Mouse (Mus musculus) lung, embryonic 16.5 days (tissue): Measurements from ENCODE around the gene Rab3d. TPM values are rescaled to one million over a fixed set of nuclear protein-coding genes. Genes with fewer than 3 reads are reported as not detected.
"Not testable (repeated sequence)": the region's sequence is repeated elsewhere in the genome, so short reads cannot be mapped to it uniquely, and the experiment has no call there.

Experiments
- ATAC-seq: fragments of 200-750 bp; cut with Nextera tagmentation; 2 replicates; pipeline ENCODE4 v1.8.0; 2017; ENCODE audit warnings: low read depth, mild to moderate bottlenecking, moderate library complexity
- H3K27ac ChIP-seq: fragments of 300-500 bp; sonication (generic); 2 replicates; pipeline ENCODE4 v1.5.1; 2014; ENCODE audit warnings: mild to moderate bottlenecking, control low read depth, low read length
- H3K27me3 ChIP-seq: fragments of 300-500 bp; sonication (generic); 2 replicates; pipeline ENCODE4 v1.6.1; 2014; ENCODE audit warnings: low read depth, low read length, mixed read lengths; ENCODE audit not compliant: control insufficient read depth, insufficient read depth
- H3K36me3 ChIP-seq: fragments of 300-500 bp; sonication (generic); 2 replicates; pipeline ENCODE4 v1.6.1; 2014; ENCODE audit warnings: low read length; ENCODE audit not compliant: control insufficient read depth, insufficient read depth
- H3K4me1 ChIP-seq: fragments of 300-500 bp; sonication (generic); replicated peaks from 2 replicates; pipeline ENCODE4 v1.6.1; 2014; ENCODE audit warnings: low read length, mixed read lengths; ENCODE audit not compliant: control insufficient read depth, insufficient read depth
- H3K4me2 ChIP-seq: fragments of 300-500 bp; sonication (generic); 2 replicates; pipeline ENCODE4 v1.6.1; 2014; ENCODE audit warnings: low read depth, low read length, control low read depth
- H3K4me3 ChIP-seq: fragments of 300-500 bp; sonication (generic); 2 replicates; pipeline ENCODE4 v1.5.1; 2014; ENCODE audit warnings: mild to moderate bottlenecking, low read length, control low read depth
- H3K9ac ChIP-seq: fragments of 300-500 bp; sonication (generic); 2 replicates; pipeline ENCODE4 v1.6.1; 2014; ENCODE audit warnings: low read length, control low read depth
- H3K9me3 ChIP-seq: fragments of 300-500 bp; sonication (generic); 2 replicates; pipeline ENCODE4 v1.6.1; 2016; ENCODE audit warnings: low read length; ENCODE audit not compliant: control insufficient read depth
- WGBS: fragments of 180-500 bp; shearing (Covaris S2); extraction: QIAGEN DNeasy Blood & Tissue Kit; methylation state at CpG from one replicate; pipeline ENCODE4 v1.1.7; 2014; 5-methylcytosine and 5-hydroxymethylcytosine counted together
- polyA plus RNA-seq: library from polyadenylated mRNA; unstranded; fragments of >200 nt; fragmentation: Nextera tagmentation; extraction: Ambion mirVana; gene quantifications from 2 replicates; pipeline ENCODE4 v1.2.1, GENCODE M21; 2015

Rab3d gene
- polyA plus RNA-seq, 1 experiment from 2014 or later: 20.9 TPM

DNA sequence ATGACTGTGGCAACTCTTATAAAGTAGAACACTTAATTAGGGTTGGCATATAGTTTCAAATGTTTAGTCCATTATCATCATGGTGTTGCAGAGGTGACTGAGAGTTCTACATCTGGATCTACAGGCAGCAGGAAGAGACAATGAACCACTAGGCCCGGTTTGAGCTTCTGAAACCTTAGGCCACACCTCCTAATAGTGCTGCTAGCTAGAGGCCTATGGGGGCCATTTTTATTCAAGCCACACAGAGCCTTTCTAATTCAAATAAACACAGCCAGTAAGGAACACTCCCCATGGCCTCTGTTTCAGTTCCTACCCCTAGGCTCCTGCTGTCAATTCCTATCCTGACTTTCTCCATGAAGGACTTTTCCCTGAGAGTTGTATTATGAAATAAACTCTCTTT lies 55.8 kb downstream of the Rab3d start:
- ATAC-seq: no peak
- Histone ChIP-seq H3K36me3 (no peaks in the 10 kb centered on the region), H3K4me1 (peaks cover 4% of the 10 kb centered on the region), H3K9me3 (no peaks in the 10 kb centered on the region; the same call in 1 of the 2 replicates), H3K4me3 (no peak overlapping the region), H3K4me2 (no peak overlapping the region), H3K9ac (no peak overlapping the region), H3K27me3 (no peaks in the 10 kb centered on the region), H3K27ac (no peak overlapping the region)
- WGBS: 63% methylated on average over 1 of the region's 1 CpGs

DNA sequence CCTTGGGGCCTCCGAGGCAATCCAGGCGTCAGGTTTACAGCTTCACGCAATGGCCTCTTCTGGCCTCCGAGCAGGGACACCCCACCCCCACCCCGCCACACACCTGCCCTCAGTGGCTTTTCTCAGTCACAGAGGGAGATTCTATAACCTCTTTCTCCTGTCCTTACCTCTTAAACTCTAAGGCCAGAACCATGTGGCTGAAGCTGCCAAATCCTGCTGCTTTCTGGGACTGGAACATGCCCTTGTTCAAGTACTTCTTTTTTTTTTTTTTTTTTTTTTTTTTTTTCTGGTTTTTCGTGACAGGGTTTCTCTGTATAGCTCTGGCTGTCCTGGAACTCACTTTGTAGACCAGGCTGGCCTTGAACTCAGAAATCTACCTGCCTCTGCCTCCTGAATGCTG lies 57.6 kb downstream of the Rab3d start:
- not testable (repeated sequence) for H3K36me3 ChIP-seq, H3K4me1 ChIP-seq, ATAC-seq, H3K9ac ChIP-seq, H3K9me3 ChIP-seq, H3K27me3 ChIP-seq, H3K27ac ChIP-seq, H3K4me2 ChIP-seq, H3K4me3 ChIP-seq
- 51% methylated on average over 6 of the region's 6 CpGs for WGBS

DNA sequence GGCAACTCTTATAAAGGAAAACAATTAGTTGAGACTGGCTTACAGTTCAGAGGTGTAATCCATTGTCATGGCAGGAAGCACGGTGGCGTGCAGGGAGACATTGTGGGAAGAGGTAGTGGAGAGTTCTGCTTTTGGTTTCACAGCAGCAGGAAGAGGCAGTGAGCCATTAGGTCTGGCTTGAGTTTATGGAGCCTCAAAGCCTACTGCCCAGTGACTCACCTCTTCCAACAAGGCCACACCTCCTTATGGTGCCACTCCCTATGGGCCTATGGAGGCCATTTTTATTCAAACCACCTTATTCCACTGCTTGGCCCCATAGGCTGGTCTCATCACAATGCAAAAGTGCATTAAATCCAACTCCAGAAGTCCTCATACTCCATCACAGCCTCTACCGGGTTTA lies 58.4 kb downstream of the Rab3d start:
- no peak for ATAC-seq
- no peak overlapping the region for H3K27ac ChIP-seq

DNA sequence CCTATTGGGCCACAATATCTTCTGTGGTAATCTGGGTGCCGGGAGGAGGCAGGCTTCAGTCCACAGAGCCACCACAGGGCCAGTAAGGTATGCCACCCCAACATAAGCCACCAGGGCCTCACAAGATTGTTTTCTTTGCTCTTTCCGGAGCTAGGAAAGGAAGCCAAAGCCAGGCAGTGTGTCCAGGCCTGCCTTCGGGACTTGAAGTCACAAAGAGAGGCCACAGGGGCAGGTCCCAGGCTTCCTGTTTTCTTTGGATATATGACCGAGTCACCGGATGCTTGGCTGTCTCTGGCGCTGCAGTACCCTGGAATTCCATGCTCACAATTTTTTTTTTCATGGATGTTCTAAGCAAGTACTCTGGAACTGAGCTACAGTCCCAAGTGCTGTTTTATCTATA lies 59.9 kb downstream of the Rab3d start:
- no peak overlapping the region for H3K4me2 ChIP-seq
- H3K36me3 ChIP-seq: no peaks in the 10 kb centered on the region
- 0 out of 2 replicates have a peak overlapping the region, but pooled peaks have one; percentile 23 for H3K9ac ChIP-seq
- WGBS: 40% methylated on average over 6 of the region's 6 CpGs
- peak; percentile 89 for ATAC-seq
- no peaks in the 10 kb centered on the region; the same call in 1 of the 2 replicates for H3K9me3 ChIP-seq
- H3K27me3 ChIP-seq: no peaks in the 10 kb centered on the region
- peak overlapping the region; percentile 75 for H3K27ac ChIP-seq
- no peak overlapping the region for H3K4me3 ChIP-seq
- no peaks in the 10 kb centered on the region for H3K4me1 ChIP-seq

More for the DNA sequence above, 58.4 kb downstream of the Rab3d start:
- H3K4me1 ChIP-seq: no peaks in the 10 kb centered on the region
- no peaks in the 10 kb centered on the region for H3K36me3 ChIP-seq
- no peak overlapping the region for H3K4me3 ChIP-seq
- H3K9me3 ChIP-seq: no peaks in the 10 kb centered on the region; the same call in 1 of the 2 replicates
- no peak overlapping the region for H3K9ac ChIP-seq
- 71% methylated on average over 3 of the region's 3 CpGs for WGBS
- no peaks in the 10 kb centered on the region for H3K27me3 ChIP-seq
- no peak overlapping the region for H3K4me2 ChIP-seq

DNA sequence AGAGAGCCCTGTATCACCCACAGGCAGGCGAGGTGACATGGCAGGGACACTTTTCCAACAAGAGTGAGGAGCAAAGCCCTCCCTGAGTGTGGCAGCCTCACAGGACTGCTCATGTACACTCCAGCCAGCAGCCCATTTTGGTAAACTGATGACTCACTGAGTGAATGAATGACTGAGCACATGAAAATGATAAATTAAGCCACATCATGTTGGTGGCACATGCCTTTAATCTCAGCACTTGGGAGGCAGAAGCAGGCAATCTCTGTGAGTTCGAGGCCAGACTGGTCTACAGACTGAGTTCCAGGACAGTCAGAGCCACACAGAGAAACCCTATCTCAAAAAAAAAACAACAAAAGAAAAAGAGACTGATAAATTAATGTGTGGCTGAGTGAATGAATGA lies 60.5 kb downstream of the Rab3d start:
- H3K36me3 ChIP-seq: no peaks in the 10 kb centered on the region
- no peak overlapping the region for H3K4me3 ChIP-seq
- ATAC-seq: no peak
- peak overlapping the region; percentile 75 for H3K27ac ChIP-seq
- H3K4me2 ChIP-seq: no peak overlapping the region
- no peaks in the 10 kb centered on the region; the same call in 1 of the 2 replicates for H3K9me3 ChIP-seq
- no peaks in the 10 kb centered on the region for H3K27me3 ChIP-seq
- 65% methylated on average over 2 of the region's 2 CpGs for WGBS
- no peaks in the 10 kb centered on the region for H3K4me1 ChIP-seq
- no peak overlapping the region for H3K9ac ChIP-seq

Other genes with a start within 250 kb of the Rab3d start
- 33.4 and 36.0 TPM in 2 replicates for gene Ldlr, start 194.7 kb downstream of the Rab3d start, polyA plus RNA-seq
- gene Spc24, start 157.9 kb downstream of the Rab3d start, polyA plus RNA-seq: 134 and 144 TPM in 2 replicates
- 25.5 and 26.3 TPM in 2 replicates for gene Kank2, start 119.4 kb downstream of the Rab3d start, polyA plus RNA-seq
- 2.7 and 3.6 TPM in 2 replicates for gene Angptl8, start 82.7 kb downstream of the Rab3d start, polyA plus RNA-seq
- 62.6 and 63.7 TPM in 2 replicates for gene Dock6, start 65.6 kb downstream of the Rab3d start, polyA plus RNA-seq
- gene Ccdc159, start 9.3 kb upstream of the Rab3d start, polyA plus RNA-seq: 5.9 and 6.4 TPM in 2 replicates
- gene Tmem205, start 9.4 kb upstream of the Rab3d start, polyA plus RNA-seq: 58.8 and 65.3 TPM in 2 replicates
- gene Plppr2, start 18.8 kb upstream of the Rab3d start, polyA plus RNA-seq: 7.7 and 8.2 TPM in 2 replicates
- gene Swsap1, start 37.6 kb upstream of the Rab3d start, polyA plus RNA-seq: 5.4 and 6.2 TPM in 2 replicates
- gene Epor, start 45.3 kb upstream of the Rab3d start, polyA plus RNA-seq: 7.5 and 10.3 TPM in 2 replicates
- 8.8 and 9.1 TPM in 2 replicates for gene Rgl3, start 71.3 kb upstream of the Rab3d start, polyA plus RNA-seq
- 6.6 and 8.1 TPM in 2 replicates for gene Ccdc151, start 84.4 kb upstream of the Rab3d start, polyA plus RNA-seq
- gene Prkcsh, start 84.6 kb upstream of the Rab3d start, polyA plus RNA-seq: 121 TPM in 2 replicates
- gene Elavl3, start 133.8 kb upstream of the Rab3d start, polyA plus RNA-seq: 0.18 and 0.35 TPM in 2 replicates
- gene Gm49318, start 153.1 kb upstream of the Rab3d start, polyA plus RNA-seq: not detected in 2 replicates
- gene Zfp653, start 153.2 kb upstream of the Rab3d start, polyA plus RNA-seq: 12.8 and 15.0 TPM in 2 replicates
- 28.9 and 31.9 TPM in 2 replicates for gene Ecsit, start 167.2 kb upstream of the Rab3d start, polyA plus RNA-seq
- gene Cnn1, start 181.0 kb upstream of the Rab3d start, polyA plus RNA-seq: 44.6 and 49.5 TPM in 2 replicates
- gene Elof1, start 199.0 kb upstream of the Rab3d start, polyA plus RNA-seq: 197 and 231 TPM in 2 replicates
- gene Acp5, start 217.5 kb upstream of the Rab3d start, polyA plus RNA-seq: 8.2 and 10.2 TPM in 2 replicates
- gene Pigyl, start 238.7 kb upstream of the Rab3d start, polyA plus RNA-seq: 84.6 and 85.1 TPM in 2 replicates